Mouse (Mus musculus) gastrocnemius, adult 8-10 months (tissue): ENCODE measurements around the gene Adam1b. TPM values are rescaled to one million over a fixed set of nuclear protein-coding genes. Genes with fewer than 3 reads are reported as not detected.
"Not testable (repeated sequence)": the region's sequence is repeated elsewhere in the genome, so short reads cannot be mapped to it uniquely, and the experiment has no call there.

Experiments
- DNase-seq, 2 experiments: peaks; one replicate each; pipeline ENCODE4 v3.0.0; 2022; ENCODE audit warnings: low spot score in 2 of 2
- total RNA-seq, 4 experiments: library from RNA; stranded (reverse); gene quantifications; 2 replicates each; pipeline ENCODE4 v1.2.4; 2022

The Adam1b gene
- not detected for total RNA-seq

DNA sequence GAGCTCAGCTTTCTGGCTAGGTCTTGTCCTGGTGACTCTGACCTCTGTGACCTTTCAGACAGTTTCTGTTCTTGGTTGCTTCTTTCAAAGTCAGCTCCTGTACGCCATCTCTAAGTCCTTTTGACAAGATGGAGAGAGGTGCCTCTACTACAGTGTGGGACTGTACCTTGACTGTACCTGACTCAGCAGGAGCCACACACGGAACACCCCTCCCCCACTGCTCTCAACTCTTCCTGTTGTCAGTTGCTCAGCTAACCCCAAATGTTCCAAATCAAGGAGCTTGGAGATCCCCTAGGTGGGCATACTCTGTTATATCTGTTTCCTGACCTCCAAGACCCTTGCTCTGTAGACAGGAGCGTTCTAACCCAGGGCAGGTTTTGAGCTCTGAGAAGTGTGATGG lies at the start of gene Adam1b:
Adam1b (minus strand) TSS at position 205 of the 400 bp plus-strand sequence.
- DNase-seq = no peak

DNA sequence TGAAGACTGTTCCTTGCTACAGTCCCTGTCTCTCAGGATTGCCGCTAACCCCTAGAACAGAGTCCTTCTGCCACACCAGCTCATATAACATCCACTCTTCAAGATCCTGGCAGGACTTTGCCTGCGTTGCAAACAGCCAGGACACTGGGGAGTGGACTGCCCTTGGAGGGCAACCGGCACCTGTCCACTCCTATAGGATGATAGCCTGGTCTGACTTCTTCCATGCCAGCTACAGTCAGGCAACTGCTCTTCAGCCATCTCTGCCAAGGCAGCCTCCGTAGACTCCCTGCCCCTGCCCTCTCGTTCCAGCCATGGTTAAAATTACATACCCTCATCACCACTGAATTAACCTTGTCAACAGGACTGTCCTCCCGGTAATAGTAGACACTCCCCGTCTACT lies 46.0 kb upstream of the Adam1b start:
- peak; percentile 46 to 75 for DNase-seq

DNA sequence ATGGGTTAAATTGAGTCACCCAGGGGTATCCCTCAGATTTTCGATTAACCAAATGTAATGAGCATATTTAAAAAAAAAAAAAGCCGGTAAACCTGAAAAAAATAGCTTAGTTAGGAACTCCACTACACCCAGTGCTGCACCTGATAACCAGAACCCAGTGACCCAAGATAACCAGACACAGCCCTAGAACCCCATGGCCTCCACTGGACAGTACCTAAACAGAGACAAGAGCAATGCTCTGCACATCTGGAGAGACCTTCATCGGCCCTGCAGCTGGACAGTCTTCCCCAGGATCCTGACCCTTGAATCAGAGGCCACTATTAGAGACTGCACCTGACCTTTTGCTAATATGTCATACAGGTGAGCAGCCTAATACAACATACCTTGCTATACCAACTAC lies 43.8 kb upstream of the Adam1b start:
- DNase-seq = no peak

DNA sequence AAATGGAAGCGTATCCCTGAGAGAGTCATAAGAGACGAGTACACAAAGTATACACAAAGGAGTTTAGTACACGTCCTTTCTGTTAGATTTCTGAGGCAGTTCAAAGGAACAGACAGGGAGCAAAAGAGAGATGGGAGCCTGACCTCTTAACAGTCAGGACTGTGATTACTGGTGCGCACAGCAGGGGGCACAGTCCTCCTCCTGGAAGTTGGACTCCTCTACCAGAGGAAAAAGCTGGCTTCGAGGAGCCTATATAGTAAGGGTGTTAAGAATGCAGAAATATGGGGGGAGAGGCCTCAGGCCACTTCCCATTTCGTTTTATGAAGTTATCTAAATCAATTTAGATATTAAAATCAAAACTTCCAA lies 43.3 kb upstream of the Adam1b start:
- no peak for DNase-seq

DNA sequence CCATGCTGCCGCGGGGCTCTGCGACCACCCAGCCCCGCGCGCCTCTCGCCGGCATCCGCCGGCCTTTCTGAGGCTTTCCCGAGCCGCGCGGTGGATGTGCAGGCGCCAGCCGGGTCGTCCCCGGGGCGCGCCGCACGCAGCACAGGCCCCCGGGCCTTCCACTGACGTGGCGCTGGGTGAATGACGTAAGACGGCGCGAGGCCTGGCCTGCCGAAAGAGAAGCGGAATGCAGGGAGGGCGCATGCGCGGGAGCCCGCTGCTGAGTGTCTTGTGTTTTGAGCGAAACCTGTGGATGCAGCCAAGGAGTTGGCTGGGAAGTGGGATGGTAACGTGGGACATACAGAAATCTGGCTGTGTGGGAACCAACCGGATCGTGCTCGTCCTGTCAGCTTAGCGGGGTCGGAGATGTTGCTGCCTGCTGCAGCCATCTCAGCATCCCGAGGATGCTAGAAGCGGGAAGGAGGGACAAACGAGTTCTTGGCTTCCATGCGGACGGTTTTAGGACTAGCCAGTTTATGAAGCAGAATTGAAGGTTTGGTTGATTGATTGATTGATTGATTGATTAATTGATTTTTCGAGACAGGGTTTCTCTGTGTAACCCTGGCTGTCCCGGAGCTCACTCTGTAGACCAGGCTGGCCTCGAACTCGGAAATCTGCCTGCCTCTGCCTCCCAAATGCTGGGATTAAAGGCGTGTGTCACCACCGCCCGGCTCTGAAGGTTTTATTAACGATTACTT lies 42.7 kb upstream of the Adam1b start, which contains the start of gene Mapkapk5:
Mapkapk5 (minus strand) TSS at position 113 of the 737 bp plus-strand sequence.
- peak; percentile 89 to 94 for DNase-seq

DNA sequence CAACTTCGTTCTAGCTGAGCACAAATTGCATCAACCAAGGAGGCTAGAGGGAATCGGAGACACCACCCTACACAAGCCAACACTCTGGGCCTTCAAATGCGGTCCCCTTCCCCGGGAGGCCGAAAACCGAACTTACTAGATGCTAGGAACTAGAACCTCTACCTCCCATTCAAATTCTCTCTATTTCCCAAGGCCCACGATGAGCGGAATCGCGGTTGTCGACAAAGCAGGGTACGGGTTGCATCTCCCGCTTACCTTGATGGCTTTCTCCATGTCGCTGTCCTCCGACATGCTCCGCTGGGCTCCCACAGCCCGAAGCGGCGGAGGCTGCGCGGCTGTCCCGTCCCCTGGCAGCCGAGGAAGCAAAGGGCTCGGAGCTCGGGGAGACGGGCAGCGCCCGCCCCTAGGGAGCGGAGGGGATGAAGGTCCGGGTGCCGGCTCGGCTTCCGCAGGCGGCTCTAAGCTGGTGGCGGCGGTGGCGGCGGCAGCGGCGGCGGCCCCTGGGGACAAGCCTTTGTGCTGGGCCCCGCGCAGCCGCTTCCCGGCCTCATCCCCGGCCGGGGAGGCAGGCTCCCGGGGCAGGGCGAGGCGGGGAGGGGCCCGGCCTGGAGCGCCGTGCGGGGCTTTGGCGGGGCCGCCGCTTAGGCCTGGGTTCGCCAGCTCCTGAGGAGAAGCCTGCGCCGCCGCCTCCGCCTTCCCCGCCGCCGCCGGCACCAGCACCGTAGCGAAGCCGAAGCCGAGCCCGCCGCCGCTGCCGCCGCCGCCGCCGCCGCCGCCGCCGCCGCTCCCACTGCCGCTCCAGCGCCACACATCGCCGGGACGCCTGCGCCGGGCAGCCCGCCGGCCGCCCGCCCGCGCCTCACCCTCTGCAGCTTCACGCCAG lies 41.9 kb upstream of the Adam1b start, which contains the start of the genes Adam1a and Gm42878:
Adam1a (minus strand) TSS at position 573 of the 883 bp plus-strand sequence.
Gm42878 (minus strand) TSS at position 573 of the 883 bp plus-strand sequence.
- DNase-seq = peak in 1 of 2 experiments; percentile 20

DNA sequence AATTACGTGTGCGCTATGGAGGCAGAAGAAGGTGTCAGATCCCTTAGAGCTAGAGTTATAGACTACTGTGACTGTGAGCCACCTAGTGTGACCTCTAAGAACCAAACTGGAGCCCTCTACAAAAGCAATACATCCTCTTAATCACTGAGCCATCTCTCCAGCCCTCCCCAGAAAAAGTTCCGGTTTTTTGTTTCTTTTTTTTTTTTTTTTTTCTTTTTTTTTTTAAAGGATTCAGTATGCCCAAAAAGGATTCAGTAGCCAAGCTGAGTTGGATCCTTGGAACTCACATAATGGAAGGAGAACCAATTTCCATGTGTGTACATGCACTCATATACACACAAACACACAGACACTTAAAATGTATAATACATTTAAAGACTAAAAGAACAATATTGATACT lies 40.1 kb upstream of the Adam1b start:
- DNase-seq = no peak

DNA sequence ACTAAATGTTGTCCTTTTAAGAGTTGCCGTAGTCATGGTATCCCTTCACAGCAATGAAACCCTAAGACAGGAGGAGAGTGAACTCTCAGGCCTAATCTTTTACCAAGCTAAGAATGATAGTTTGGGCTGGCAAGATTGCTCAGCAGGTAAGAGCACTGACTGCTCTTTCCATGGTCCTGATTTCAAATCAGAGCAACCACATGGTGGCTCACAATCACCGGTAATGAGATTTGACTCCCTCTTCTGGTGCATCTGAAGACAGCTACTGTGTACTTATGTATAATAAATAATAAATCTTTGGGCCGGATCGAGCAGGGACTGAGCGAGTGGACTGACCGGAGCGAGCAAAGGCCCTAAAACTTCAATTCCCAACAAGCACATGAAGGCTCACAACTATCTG lies 38.0 kb upstream of the Adam1b start:
- DNase-seq = no peak

DNA sequence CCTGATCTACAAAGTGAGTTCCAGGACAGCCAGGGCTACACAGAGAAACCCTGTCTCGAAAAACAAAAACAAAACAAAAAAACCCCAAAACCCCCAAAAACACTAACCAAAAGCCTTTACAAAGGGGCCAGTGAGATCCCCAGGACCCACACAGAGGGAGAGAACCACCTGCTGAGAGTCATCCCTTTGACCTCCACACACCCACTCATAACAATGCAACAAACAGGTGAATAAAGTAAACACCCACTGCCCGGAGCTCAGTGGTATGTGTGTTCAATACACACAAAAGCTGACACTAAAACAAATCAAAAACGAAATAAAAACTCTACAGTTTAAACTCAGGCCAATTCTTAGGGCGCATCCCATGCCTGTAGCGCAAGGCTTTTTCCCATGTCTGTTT lies 36.8 kb upstream of the Adam1b start:
- DNase-seq = no peak

DNA sequence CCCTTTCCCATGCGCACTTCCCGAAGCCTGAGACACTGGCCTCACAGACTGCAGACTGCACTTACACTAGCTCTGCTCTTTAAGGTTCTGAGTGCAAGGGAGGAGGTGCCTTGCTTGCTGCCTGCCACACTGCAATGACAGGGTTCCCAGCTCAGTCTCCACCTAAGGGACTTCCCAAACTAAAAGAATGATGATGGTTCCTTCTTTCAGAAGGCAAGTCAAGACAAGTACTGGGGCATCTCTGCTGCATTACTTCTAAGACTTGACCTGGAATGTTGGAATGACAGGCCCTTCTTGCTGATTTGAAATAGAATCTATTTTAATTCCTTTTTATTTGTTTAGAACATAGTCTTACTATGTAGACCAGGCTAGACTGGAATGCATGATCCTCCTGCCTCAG lies 34.4 kb upstream of the Adam1b start:
- DNase-seq = no peak

DNA sequence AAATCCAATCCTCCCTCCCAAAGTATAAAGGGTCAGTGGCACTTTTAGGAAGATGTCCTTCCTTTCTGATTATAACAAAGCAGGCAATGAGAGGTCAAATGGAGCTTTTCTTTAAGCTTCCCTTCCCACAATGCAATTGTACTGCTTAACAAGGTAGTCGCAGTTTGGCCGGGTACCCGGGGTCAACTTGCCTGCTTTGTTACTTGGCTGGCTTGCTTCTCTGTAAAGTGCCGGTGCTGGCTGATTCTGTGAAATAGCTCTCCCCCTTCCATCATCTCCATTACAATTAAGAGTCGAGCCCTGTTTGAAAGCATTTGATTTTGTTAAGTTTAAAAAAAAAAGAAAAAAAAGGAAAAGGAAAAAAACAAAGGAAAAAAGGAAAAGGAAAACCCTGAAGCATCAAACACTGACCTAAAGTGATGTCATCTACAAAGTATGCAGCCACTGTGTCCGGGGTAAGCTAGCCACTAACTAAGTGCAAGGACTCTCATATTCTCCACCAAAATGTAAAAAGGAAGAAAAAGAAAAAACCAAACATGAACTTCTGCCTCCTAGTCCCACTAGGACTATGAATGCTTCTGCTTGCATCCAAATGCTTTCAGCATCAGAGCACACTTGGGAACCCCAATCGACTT lies 33.8 kb upstream of the Adam1b start:
- DNase-seq = no peak

DNA sequence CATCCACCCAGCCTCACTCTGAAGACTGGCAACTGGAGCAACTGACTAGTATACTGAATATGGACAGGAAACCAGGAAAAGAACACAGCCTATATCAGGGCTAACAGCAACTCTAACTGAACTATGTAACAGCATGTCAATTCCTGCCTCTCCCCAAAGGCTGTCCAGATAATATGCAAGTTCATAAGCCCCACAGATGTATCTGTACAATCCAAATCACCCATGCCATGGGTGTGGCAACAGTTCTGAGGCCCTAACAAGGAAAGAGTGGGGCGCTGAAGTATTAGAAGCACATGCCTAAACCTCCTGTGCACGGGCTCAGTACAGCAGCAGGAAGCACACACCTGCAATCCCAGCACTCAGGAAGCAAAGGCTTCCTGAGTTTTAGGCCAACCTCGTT lies 31.9 kb upstream of the Adam1b start:
- DNase-seq = no peak

DNA sequence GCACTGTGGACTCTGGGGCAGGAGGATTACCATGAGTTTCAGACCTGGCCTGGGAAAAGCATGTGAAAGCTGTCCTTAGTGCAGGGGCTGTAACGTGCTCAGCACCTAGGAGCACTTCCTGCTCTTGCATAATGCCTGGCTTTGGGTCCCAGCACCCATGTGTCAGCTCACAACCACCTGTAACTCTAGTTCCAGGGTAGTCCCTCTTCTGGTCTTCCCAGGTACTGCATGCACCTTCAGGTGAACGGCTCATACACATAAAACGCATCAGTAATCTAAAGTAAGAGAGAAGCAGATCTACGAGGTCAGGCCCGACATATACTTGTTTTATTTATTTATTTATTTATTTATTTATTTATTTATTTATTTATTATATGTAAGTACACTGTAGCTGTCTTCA lies 31.3 kb upstream of the Adam1b start:
- DNase-seq = no peak

DNA sequence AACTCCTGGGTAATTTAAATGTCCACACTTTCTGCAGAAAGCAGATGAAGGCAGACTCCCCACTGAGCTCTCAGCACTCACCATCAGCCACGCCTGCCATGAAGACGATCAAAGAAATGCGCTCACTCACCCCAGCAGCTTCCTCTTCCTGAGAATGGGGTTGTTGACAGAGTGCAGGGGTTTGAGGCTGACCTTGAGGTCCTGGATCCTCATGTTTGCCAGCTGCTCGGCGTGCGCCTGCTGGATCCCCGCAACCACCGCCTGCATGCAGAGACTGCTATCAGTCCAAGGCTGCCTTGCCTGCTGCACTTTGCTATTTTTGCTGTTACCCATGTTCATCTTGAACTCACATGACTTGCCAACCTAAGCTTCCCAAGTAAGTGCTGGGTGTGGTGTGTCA lies 23.7 kb upstream of the Adam1b start:
- DNase-seq = no peak

DNA sequence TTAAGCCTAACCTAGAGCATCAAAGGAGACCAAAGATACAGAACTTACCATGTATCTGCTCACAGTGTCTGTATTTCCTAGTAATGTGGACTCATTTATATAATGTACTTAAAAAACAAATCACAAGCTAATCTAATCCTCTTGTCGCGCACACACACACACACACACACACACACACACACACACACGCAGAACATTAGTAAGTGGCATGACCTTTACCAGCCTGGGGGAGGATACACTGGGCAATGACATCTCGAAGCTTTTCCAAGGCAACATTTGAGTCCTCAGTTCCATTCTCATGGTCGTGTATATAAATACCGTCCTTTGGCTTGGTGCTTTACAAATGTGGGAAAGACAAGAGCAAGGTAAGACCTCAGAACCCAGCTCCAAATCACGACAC lies 23.3 kb upstream of the Adam1b start:
- no peak for DNase-seq

DNA sequence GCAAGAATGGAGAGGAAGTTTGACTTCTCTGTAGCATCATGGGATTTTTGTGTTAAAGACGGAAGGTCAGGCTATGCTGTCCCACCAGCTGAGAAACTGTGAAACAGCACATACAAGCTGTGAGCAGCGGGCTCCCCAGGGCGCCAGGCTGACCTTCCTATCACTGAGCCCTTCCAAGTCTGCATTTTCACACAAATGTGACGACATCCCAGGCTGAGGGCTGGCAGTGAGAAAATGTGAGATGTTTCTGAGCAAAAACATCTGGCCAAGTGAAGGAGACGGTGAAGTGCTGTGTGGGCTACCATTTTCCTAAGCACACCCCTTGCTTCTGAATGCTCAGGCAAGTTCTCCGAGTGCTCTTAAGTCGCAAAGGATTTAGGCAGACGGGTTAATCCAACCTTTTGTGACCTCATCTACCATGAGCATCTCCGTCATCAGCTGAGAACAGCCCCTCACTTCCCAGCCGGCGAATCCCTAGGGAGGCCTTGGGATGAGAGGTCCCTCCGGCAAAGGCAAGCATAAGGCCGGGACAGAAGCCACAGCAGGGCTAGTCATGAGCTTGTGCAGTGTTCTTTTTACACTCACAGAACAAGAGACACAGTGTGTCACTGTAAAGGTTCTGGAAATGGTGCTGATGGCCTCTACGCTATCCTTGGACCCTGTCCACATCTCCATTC lies 22.7 kb upstream of the Adam1b start:
- DNase-seq = no peak

DNA sequence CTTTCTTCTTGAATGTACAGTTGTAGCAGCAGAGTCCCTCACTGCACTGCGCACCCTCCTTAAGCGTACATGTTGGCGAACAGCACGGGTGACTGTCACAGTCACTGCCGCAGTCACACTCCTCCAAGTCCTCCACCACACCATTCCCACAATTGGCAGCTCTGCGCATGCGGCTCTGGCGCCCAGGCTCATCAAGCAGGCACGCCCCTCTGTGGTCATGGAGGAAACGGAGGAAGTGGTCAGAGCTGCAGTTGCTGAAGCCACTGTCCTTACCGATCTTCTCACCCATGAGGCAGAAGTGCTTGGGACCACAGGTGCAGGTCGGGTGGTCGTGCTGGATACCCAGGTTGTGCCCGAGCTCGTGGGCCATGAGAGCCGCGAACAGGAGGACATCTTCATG lies 16.5 kb upstream of the Adam1b start:
- not testable (repeated sequence) for DNase-seq

DNA sequence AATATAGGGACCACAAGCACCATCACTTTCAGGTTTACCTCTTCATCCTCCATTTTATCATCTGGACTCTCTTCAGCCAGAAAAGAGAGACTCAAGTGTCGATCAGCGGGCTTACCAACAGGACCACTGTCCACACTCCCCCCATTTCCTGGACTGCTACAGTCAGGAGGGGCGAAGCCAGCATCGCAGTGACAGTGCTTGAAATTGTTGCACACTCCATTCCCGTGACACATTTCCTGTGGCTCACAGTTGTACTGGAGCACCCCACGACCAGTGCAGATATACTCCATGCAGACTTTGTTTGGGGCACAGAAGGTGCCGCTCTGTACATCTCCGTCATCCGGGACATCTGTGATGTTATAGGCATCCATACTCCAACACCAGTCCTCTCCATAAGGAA lies 15.7 kb upstream of the Adam1b start:
- DNase-seq = no peak

DNA sequence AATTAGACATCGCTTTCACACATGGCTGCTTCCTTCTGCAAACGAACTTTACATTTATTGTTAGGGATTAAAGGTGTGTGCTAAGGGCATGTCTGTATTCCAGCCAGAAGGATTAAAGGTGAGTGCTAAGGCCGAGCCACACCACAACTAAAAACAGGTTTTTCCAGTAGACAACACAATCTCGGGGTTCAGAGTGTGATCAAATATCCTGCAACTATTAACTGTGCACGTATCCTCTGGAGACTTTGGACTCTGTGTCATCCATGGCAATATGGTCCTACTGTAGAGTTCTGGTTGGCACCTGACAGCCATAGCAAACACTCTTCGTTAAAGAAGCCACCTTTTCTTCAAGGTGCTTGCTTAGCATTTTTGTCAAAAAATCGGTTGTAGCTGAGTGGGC lies 6.8 kb upstream of the Adam1b start:
- no peak for DNase-seq

DNA sequence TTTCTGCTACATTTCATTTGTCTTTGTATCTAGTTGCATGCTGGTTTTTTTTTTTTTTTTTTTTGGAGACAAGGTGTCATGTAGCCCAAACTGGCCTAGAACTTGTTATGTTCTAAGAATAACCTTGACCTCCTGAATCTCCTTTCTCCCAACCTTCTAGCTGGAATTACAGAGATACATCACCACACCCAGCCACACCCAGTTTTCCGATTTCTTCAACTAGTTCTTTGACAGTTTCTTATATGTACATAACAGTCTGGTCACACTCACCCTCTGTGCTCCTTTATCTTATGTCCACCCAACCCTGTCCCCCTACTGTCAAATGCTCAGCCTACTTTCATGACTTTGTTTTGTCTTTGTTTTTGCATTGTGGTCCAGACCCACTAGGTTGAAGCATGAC lies 3.6 kb upstream of the Adam1b start:
- DNase-seq = no peak

DNA sequence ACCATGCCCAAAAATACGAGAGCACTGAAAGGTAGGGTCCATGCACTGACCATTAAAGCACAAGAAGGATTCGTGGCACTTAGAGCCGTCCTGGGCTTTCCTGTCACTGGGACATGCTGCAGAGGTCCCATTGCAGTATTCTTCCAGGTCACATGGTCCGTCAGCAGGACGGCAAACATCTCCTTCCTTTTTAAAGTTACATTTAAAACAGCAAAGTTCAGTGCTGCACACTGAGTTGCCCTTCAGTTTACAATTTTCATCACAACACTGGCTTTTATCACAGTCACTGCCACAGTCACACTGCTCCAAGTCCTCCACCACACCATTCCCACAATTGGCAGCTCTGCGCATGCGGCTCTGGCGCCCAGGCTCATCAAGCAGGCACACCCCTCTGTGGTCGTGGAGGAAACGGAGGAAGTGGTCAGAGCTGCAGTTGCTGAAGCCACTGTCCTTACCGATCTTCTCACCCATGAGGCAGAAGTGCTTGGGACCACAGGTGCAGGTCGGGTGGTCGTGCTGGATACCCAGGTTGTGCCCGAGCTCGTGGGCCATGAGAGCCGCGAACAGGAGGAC lies 1.7 kb downstream of the Adam1b start:
- DNase-seq = not testable (repeated sequence)
